Mouse (Mus musculus) thymus, adult 2 months (tissue): Measurements from ENCODE around the gene Ywhae.

Experiments
- CTCF ChIP-seq: fragments of 200-500 bp; IDR thresholded peaks from 2 replicates; pipeline ENCODE4 v1.5.1; 2012; ENCODE audit warnings: mild to moderate bottlenecking, control low read depth, low read length, moderate library complexity, borderline replicate concordance; ENCODE audit not compliant: control insufficient read depth, poor library complexity, insufficient read depth; ENCODE audit errors: extremely low read depth
- POLR2A ChIP-seq: fragments of 200-500 bp; IDR thresholded peaks from 2 replicates; pipeline ENCODE4 v1.6.1; 2012; ENCODE audit warnings: mild to moderate bottlenecking, low read length, control low read depth, moderate library complexity; ENCODE audit not compliant: control insufficient read depth, poor library complexity, insufficient read depth; ENCODE audit errors: extremely low read depth

GRCm38 (mm10) chr11:75813085-75813484 is 80.4 kb downstream of the Ywhae start:
- TF ChIP-seq CTCF = no peak
- TF ChIP-seq POLR2A = no peak
